Mouse (Mus musculus): ENCODE measurements at regions not wholly inside any gene's neighbourhood (a gene's known extent, or its start where the extent isn't known, plus 50 kb on each side); places are given as distances from the start of the nearest gene placed in this dataset.

- Histone ChIP-seq H3K27ac (ENCODE audit: poor library complexity, severe bottlenecking) (no peak overlapping the region), H3K4me1 (replicated peaks) (peaks cover 12% of the 10 kb centered on the region), H3K36me3 (no peaks in the 10 kb centered on the region), H3K9ac (no peak overlapping the region), H3K27me3 (replicated peaks) (peaks cover 19% of the 10 kb centered on the region), H3K4me3 (no peak overlapping the region), H3K9me3 (replicated peaks) (no peaks in the 10 kb centered on the region), H3K4me2 (no peak overlapping the region)
- ATAC-seq (ENCODE audit: insufficient number of reproducible peaks, low FRiP score): no peak
- 63% methylated on average over 3 of the region's 3 CpGs for WGBS
These were observed 210.0 kb downstream of the Cyp26b1 start for GRCm38 (mm10) chr6:84383718-84384117.

- no peak overlapping the region for H3K4me2 ChIP-seq
- peaks cover 16% of the 10 kb centered on the region for H3K4me1 ChIP-seq (replicated peaks)
- no peak overlapping the region for H3K9ac ChIP-seq
- no peak for ATAC-seq (ENCODE audit: insufficient number of reproducible peaks, low FRiP score)
- H3K27ac ChIP-seq (ENCODE audit: poor library complexity, severe bottlenecking): no peak overlapping the region
- H3K4me3 ChIP-seq: no peak overlapping the region
- 81% methylated on average over 3 of the region's 3 CpGs for WGBS
- no peaks in the 10 kb centered on the region for H3K9me3 ChIP-seq (replicated peaks)
- peaks cover 16% of the 10 kb centered on the region for H3K27me3 ChIP-seq (replicated peaks)
- H3K36me3 ChIP-seq: no peaks in the 10 kb centered on the region
These were observed 210.6 kb downstream of the Cyp26b1 start for GRCm38 (mm10) chr6:84383141-84383540.

GRCm38 (mm10) chr6:84381571-84381970 lies 212.1 kb downstream of the Cyp26b1 start:
- no peak overlapping the region for H3K9ac ChIP-seq
- no peak overlapping the region for H3K27ac ChIP-seq (ENCODE audit: poor library complexity, severe bottlenecking)
- peaks cover 13% of the 10 kb centered on the region for H3K27me3 ChIP-seq (replicated peaks)
- H3K9me3 ChIP-seq (replicated peaks): no peaks in the 10 kb centered on the region
- no peak overlapping the region for H3K4me2 ChIP-seq
- ATAC-seq (ENCODE audit: insufficient number of reproducible peaks, low FRiP score): no peak
- H3K36me3 ChIP-seq: no peaks in the 10 kb centered on the region
- WGBS: 90% methylated on average over 10 of the region's 10 CpGs
- H3K4me3 ChIP-seq: no peak overlapping the region
- peaks cover 16% of the 10 kb centered on the region for H3K4me1 ChIP-seq (replicated peaks)

GRCm38 (mm10) chr6:84376666-84377065 lies 217.0 kb downstream of the Cyp26b1 start:
- no peak overlapping the region for H3K4me3 ChIP-seq
- no peaks in the 10 kb centered on the region for H3K9me3 ChIP-seq (replicated peaks)
- no peaks in the 10 kb centered on the region for H3K36me3 ChIP-seq
- peaks cover 6% of the 10 kb centered on the region for H3K4me1 ChIP-seq (replicated peaks)
- no peak overlapping the region for H3K4me2 ChIP-seq
- no peak overlapping the region for H3K9ac ChIP-seq
- H3K27me3 ChIP-seq (replicated peaks): peaks cover 39% of the 10 kb centered on the region
- H3K27ac ChIP-seq (ENCODE audit: poor library complexity, severe bottlenecking): no peak overlapping the region
- WGBS: 74% methylated on average over 11 of the region's 11 CpGs
- ATAC-seq (ENCODE audit: insufficient number of reproducible peaks, low FRiP score): no peak

GRCm38 (mm10) chr6:84375498-84375897 lies 218.2 kb downstream of the Cyp26b1 start:
- no peak for ATAC-seq (ENCODE audit: insufficient number of reproducible peaks, low FRiP score)
- no peaks in the 10 kb centered on the region for H3K9me3 ChIP-seq (replicated peaks)
- no peak overlapping the region for H3K4me3 ChIP-seq
- no peak overlapping the region for H3K4me2 ChIP-seq
- H3K36me3 ChIP-seq: no peaks in the 10 kb centered on the region
- H3K9ac ChIP-seq: no peak overlapping the region
- H3K4me1 ChIP-seq (replicated peaks): peaks cover 6% of the 10 kb centered on the region
- WGBS: 14% methylated on average over 8 of the region's 8 CpGs
- H3K27ac ChIP-seq (ENCODE audit: poor library complexity, severe bottlenecking): no peak overlapping the region
- H3K27me3 ChIP-seq (replicated peaks): peaks cover 45% of the 10 kb centered on the region

- Histone ChIP-seq H3K9ac (no peak overlapping the region), H3K9me3 (replicated peaks) (no peaks in the 10 kb centered on the region), H3K4me2 (no peak overlapping the region), H3K36me3 (no peaks in the 10 kb centered on the region), H3K27me3 (replicated peaks) (peaks cover 23% of the 10 kb centered on the region; the same call in 1 of the 2 replicates), H3K4me3 (no peak overlapping the region), H3K27ac (ENCODE audit: poor library complexity, severe bottlenecking) (no peak overlapping the region), H3K4me1 (replicated peaks) (peaks cover 4% of the 10 kb centered on the region; the same call in 1 of the 2 replicates)
- no peak for ATAC-seq (ENCODE audit: insufficient number of reproducible peaks, low FRiP score)
- WGBS: 56% methylated on average over 6 of the region's 6 CpGs
These were observed 227.3 kb downstream of the Cyp26b1 start for GRCm38 (mm10) chr6:84366365-84366764.

GRCm38 (mm10) chr6:84365914-84366313 lies 227.8 kb downstream of the Cyp26b1 start:
- H3K9me3 ChIP-seq (replicated peaks): no peaks in the 10 kb centered on the region
- H3K4me2 ChIP-seq: no peak overlapping the region
- H3K27me3 ChIP-seq (replicated peaks): peaks cover 23% of the 10 kb centered on the region; the same call in 1 of the 2 replicates
- no peaks in the 10 kb centered on the region for H3K36me3 ChIP-seq
- WGBS: 73% methylated on average over 4 of the region's 4 CpGs
- no peak overlapping the region for H3K9ac ChIP-seq
- H3K4me3 ChIP-seq: no peak overlapping the region
- no peak overlapping the region for H3K27ac ChIP-seq (ENCODE audit: poor library complexity, severe bottlenecking)
- ATAC-seq (ENCODE audit: insufficient number of reproducible peaks, low FRiP score): no peak
- peaks cover 4% of the 10 kb centered on the region; the same call in 1 of the 2 replicates for H3K4me1 ChIP-seq (replicated peaks)

GRCm38 (mm10) chr6:84364964-84365363 lies 228.7 kb downstream of the Cyp26b1 start:
- no peak overlapping the region for H3K4me3 ChIP-seq
- H3K4me2 ChIP-seq: no peak overlapping the region
- H3K27ac ChIP-seq (ENCODE audit: poor library complexity, severe bottlenecking): no peak overlapping the region
- peaks cover 4% of the 10 kb centered on the region; the same call in 1 of the 2 replicates for H3K4me1 ChIP-seq (replicated peaks)
- no peaks in the 10 kb centered on the region for H3K36me3 ChIP-seq
- no peak overlapping the region for H3K9ac ChIP-seq
- no peaks in the 10 kb centered on the region for H3K9me3 ChIP-seq (replicated peaks)
- ATAC-seq (ENCODE audit: insufficient number of reproducible peaks, low FRiP score): no peak
- 19% methylated on average over 2 of the region's 2 CpGs for WGBS
- H3K27me3 ChIP-seq (replicated peaks): peaks cover 29% of the 10 kb centered on the region; the same call in 1 of the 2 replicates

GRCm38 (mm10) chr6:84362331-84362730 lies 231.4 kb downstream of the Cyp26b1 start:
- H3K4me1 ChIP-seq (replicated peaks): peaks cover 8% of the 10 kb centered on the region; the same call in 1 of the 2 replicates
- 88% methylated on average over 1 of the region's 1 CpGs for WGBS
- peaks cover 36% of the 10 kb centered on the region; the same call in 1 of the 2 replicates for H3K27me3 ChIP-seq (replicated peaks)
- no peaks in the 10 kb centered on the region for H3K9me3 ChIP-seq (replicated peaks)
- no peak overlapping the region for H3K4me2 ChIP-seq
- H3K27ac ChIP-seq (ENCODE audit: poor library complexity, severe bottlenecking): no peak overlapping the region
- H3K9ac ChIP-seq: no peak overlapping the region
- H3K4me3 ChIP-seq: no peak overlapping the region
- no peaks in the 10 kb centered on the region for H3K36me3 ChIP-seq
- ATAC-seq (ENCODE audit: insufficient number of reproducible peaks, low FRiP score): no peak

- Histone ChIP-seq H3K27ac (ENCODE audit: poor library complexity, severe bottlenecking) (no peak overlapping the region), H3K4me2 (no peak overlapping the region)
These were observed 235.8 kb downstream of the Cyp26b1 start for GRCm38 (mm10) chr6:84357911-84358310.

GRCm38 (mm10) chr6:84353425-84354220 lies 240.1 kb downstream of the Cyp26b1 start:
- WGBS: 75% methylated on average over 6 of the region's 6 CpGs

More at GRCm38 (mm10) chr6:84357911-84358310, 235.8 kb downstream of the Cyp26b1 start:
- Histone ChIP-seq H3K9ac (no peak overlapping the region), H3K4me1 (replicated peaks) (0 out of 2 replicates have a peak, but pooled peaks cover 4% of the 10 kb centered on the region), H3K36me3 (no peaks in the 10 kb centered on the region), H3K9me3 (replicated peaks) (no peaks in the 10 kb centered on the region), H3K27me3 (replicated peaks) (peaks cover 23% of the 10 kb centered on the region; the same call in 1 of the 2 replicates), H3K4me3 (no peak overlapping the region)
- 80% methylated on average over 10 of the region's 10 CpGs for WGBS
- no peak for ATAC-seq (ENCODE audit: insufficient number of reproducible peaks, low FRiP score)

More at GRCm38 (mm10) chr6:84353425-84354220, 240.1 kb downstream of the Cyp26b1 start:
- Histone ChIP-seq H3K9me3 (replicated peaks) (no peaks in the 10 kb centered on the region), H3K4me1 (replicated peaks) (0 out of 2 replicates have a peak, but pooled peaks cover under 1% of the 10 kb centered on the region), H3K9ac (no peak overlapping the region), H3K4me2 (no peak overlapping the region), H3K36me3 (no peaks in the 10 kb centered on the region), H3K4me3 (no peak overlapping the region), H3K27me3 (replicated peaks) (peaks cover 10% of the 10 kb centered on the region; the same call in 1 of the 2 replicates), H3K27ac (ENCODE audit: poor library complexity, severe bottlenecking) (no peak overlapping the region)
- ATAC-seq (ENCODE audit: insufficient number of reproducible peaks, low FRiP score): no peak

All from heart, embryonic 12.5 days (tissue).